In the genomic region with DNA sequence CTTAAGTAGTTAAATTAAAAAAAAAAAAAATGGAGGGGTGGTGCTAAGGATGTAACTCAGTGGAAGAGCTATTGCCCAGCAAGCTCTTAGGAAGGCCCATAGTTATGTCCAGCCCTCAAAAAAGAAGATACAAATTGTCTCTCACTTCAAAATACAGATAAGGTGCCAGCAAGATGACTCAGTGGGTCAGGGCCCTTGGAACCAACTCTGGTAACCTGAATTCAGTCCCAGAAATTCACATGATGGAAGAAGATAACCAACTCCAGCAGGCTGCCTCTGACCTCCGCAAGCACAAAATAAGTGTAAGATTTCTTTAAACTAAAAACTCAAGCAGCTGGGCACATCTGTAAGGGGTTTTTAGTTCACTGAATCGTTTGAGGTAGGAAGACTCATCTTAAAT, we compare ENCODE assay signal across 16 mouse cellular contexts.
"Had no signal": no experiment of that assay in that cellular context is flagged by ENCODE, and none has a peak within 500 bp of the region (broad histone marks: within the 10 kb centered on the region; RNA-seq: fewer than 3 reads in every experiment).

No protein-coding gene starts in this region.

- H3K27me3 ChIP-seq: kidney, embryonic 15.5 days; limb, embryonic 13.5 days; midbrain, embryonic 13.5 days; neural tube, embryonic 15.5 days; stomach, embryonic 15.5 days had no signal

- H3K9me3 ChIP-seq: kidney, embryonic 15.5 days; limb, embryonic 13.5 days; midbrain, embryonic 13.5 days; neural tube, embryonic 15.5 days; stomach, embryonic 15.5 days had no signal

- H3K4me3 ChIP-seq: kidney, embryonic 15.5 days; limb, embryonic 13.5 days; midbrain, embryonic 13.5 days; myocyte; neural tube, embryonic 15.5 days; stomach, embryonic 15.5 days had no signal

- ATAC-seq: lung, postnatal 0 days; midbrain, embryonic 13.5 days had no signal

- H3K4me1 ChIP-seq: kidney, embryonic 15.5 days; limb, embryonic 13.5 days; midbrain, embryonic 13.5 days; neural tube, embryonic 15.5 days; stomach, embryonic 15.5 days had no signal

- H3K9ac ChIP-seq: kidney, embryonic 15.5 days; limb, embryonic 13.5 days; liver, embryonic 14.5 days; midbrain, embryonic 13.5 days; neural tube, embryonic 15.5 days; stomach, embryonic 15.5 days had no signal

- DNase-seq: kidney, postnatal 25 days; layer of hippocampus, postnatal 36 days; lung, adult 18-20 months; lung, postnatal 36 days; retina, postnatal 1 day; right cerebral cortex, postnatal 4 days; thymus, adult 2 months; thymus, postnatal 25 days had no signal

- H3K4me2 ChIP-seq: kidney, embryonic 15.5 days; limb, embryonic 13.5 days; midbrain, embryonic 13.5 days; neural tube, embryonic 15.5 days; stomach, embryonic 15.5 days had no signal

- H3K27ac ChIP-seq: kidney, embryonic 15.5 days; limb, embryonic 13.5 days; liver, embryonic 14.5 days; midbrain, embryonic 13.5 days; neural tube, embryonic 15.5 days; stomach, embryonic 15.5 days had no signal
